Mouse (Mus musculus): ENCODE measurements around the gene Tmem138. TPM values are rescaled to one million over a fixed set of nuclear protein-coding genes. Genes with fewer than 3 reads are reported as not detected.

Tmem138 gene
- total RNA-seq, 1 experiment = 22.4 TPM

DNA sequence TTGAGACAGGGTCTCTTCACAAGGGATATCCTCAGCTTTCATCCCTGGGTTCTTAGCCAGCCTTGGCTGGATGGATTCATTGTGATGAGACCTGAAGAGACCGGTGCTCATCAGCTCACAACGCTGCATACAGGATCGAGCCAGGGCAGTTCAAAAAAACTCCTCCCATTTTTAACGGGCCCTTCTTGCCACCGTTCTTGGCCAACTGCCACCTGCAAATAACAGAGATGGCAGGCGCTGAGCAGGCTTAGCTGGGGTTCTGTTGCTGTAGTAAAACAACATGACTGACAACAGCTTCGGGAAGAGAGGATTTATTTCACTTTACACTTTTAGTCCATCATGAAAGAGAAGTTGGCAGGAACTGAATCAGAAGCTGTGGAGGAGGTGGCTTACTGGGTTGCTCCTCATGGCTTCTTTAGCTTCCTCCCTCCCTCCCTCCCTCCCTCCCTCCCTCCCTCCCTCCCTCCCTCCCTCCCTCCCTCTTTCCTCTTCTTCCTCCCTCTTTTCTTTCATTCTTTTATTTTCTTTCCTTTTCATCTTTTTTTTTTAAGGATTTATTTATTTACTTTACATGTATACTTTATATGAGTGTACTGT is 6.5 kb upstream of the Tmem138 start:
- Histone ChIP-seq H3K4me1 (ENCODE audit: control insufficient read depth in 2 of 2, insufficient read depth in 2 of 2, low read length in 2 of 2, poor library complexity in 1 of 2) (no peaks in the 10 kb centered on the region), H3K9ac (ENCODE audit: insufficient read depth, low read depth, low read length, poor library complexity, severe bottlenecking) (no peak overlapping the region), H3K36me3 (ENCODE audit: control insufficient read depth, insufficient read depth, low read length, poor library complexity, severe bottlenecking) (0 out of 2 replicates have a peak, but pooled peaks cover 1% of the 10 kb centered on the region), H3K4me3 (ENCODE audit: insufficient read depth in 1 of 2, low read depth in 1 of 2, low read length in 2 of 2, poor library complexity in 1 of 2, severe bottlenecking in 1 of 2) (no peak overlapping the region), H3K9me3 (ENCODE audit: control insufficient read depth, insufficient read depth, low read depth, low read length) (no peaks in the 10 kb centered on the region), H3K27ac (ENCODE audit: insufficient read depth, low read depth, low read length, poor library complexity, severe bottlenecking) (no peak overlapping the region)
- no peak for DNase-seq (ENCODE audit: low read depth, low spot score)
- TF ChIP-seq CHD2 (IDR thresholded peaks at IDR 0.05; ENCODE audit: low read depth, low read length) (no peak), ZC3H11A (IDR thresholded peaks at IDR 0.05; ENCODE audit: borderline replicate concordance, low read depth, low read length) (no peak), ZNF384 (IDR thresholded peaks at IDR 0.05; ENCODE audit: low read depth, low read length) (no peak), HCFC1 (IDR thresholded peaks at IDR 0.05; ENCODE audit: borderline replicate concordance, insufficient read depth, low read length) (no peak), MAFK (IDR thresholded peaks at IDR 0.05; ENCODE audit: insufficient read depth, low read depth, low read length) (no peak)
- in situ Hi-C loops (cut with MboI; ENCODE audit: low sequenced_read_pairs in 2 of 2, unreplicated experiment in 2 of 2) = no loop called here

DNA sequence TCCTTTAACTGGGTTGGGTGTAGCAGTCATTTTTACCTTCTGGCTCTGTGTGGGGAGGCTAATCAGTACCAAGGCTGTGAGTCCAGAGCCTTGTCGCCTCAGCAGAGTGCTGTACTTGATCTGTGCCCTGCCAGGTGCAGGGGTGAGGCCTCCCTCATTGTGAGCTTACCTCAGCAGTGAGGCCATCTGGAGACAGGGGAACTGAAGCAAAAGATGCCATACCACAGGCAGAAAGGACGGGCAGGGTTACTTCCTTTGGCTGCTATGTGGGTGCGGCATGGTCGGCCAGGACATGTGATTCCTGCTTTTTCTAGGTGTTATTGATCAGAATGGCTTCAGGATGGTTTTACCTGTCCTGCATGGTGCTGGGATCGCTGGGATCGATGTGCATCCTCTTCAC is 4.8 kb upstream of the Tmem138 start:
- no peak for DNase-seq (ENCODE audit: low read depth, low spot score)
- TF ChIP-seq CHD2 (IDR thresholded peaks at IDR 0.05; ENCODE audit: low read depth, low read length) (no peak), MAFK (IDR thresholded peaks at IDR 0.05; ENCODE audit: insufficient read depth, low read depth, low read length) (no peak), HCFC1 (IDR thresholded peaks at IDR 0.05; ENCODE audit: borderline replicate concordance, insufficient read depth, low read length) (no peak), ZNF384 (IDR thresholded peaks at IDR 0.05; ENCODE audit: low read depth, low read length) (no peak), ZC3H11A (IDR thresholded peaks at IDR 0.05; ENCODE audit: borderline replicate concordance, low read depth, low read length) (no peak)
- no peak overlapping the region for H3K4me3 ChIP-seq (ENCODE audit: insufficient read depth in 1 of 2, low read depth in 1 of 2, low read length in 2 of 2, poor library complexity in 1 of 2, severe bottlenecking in 1 of 2)
- H3K9me3 ChIP-seq (ENCODE audit: control insufficient read depth, insufficient read depth, low read depth, low read length) = no peaks in the 10 kb centered on the region
- H3K9ac ChIP-seq (ENCODE audit: insufficient read depth, low read depth, low read length, poor library complexity, severe bottlenecking) = no peak overlapping the region
- H3K36me3 ChIP-seq (ENCODE audit: control insufficient read depth, insufficient read depth, low read length, poor library complexity, severe bottlenecking) = no peaks in the 10 kb centered on the region
- H3K27ac ChIP-seq (ENCODE audit: insufficient read depth, low read depth, low read length, poor library complexity, severe bottlenecking) = no peak overlapping the region
- H3K4me1 ChIP-seq (ENCODE audit: control insufficient read depth in 2 of 2, insufficient read depth in 2 of 2, low read length in 2 of 2, poor library complexity in 1 of 2) = no peaks in the 10 kb centered on the region
- in situ Hi-C loops (cut with MboI; ENCODE audit: low sequenced_read_pairs in 2 of 2, unreplicated experiment in 2 of 2) = no loop called here

DNA sequence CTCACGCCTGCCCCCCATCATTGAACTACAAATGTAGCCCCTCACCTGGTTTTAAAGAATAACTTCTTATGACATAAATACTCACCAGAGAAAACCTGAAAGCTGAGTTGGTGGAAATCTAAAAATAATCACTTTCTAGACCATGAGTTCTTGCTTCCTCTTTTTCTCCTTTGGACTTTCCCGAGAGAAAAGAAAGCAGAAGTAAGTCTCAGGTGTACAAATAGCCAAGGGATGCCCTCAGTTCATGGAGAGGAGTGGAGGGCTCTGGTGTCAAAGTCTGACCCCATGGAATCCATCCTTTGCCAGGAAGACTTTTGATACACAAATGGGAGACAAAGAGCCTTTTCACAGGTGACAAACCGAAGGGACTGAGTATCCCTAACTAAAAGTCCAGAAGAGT is 3.6 kb upstream of the Tmem138 start:
- no peak overlapping the region for H3K4me3 ChIP-seq (ENCODE audit: insufficient read depth in 1 of 2, low read depth in 1 of 2, low read length in 2 of 2, poor library complexity in 1 of 2, severe bottlenecking in 1 of 2)
- no peaks in the 10 kb centered on the region for H3K9me3 ChIP-seq (ENCODE audit: control insufficient read depth, insufficient read depth, low read depth, low read length)
- in situ Hi-C loops (cut with MboI; ENCODE audit: low sequenced_read_pairs in 2 of 2, unreplicated experiment in 2 of 2) = no loop called here
- H3K9ac ChIP-seq (ENCODE audit: insufficient read depth, low read depth, low read length, poor library complexity, severe bottlenecking) = no peak overlapping the region
- H3K4me1 ChIP-seq (ENCODE audit: control insufficient read depth in 2 of 2, insufficient read depth in 2 of 2, low read length in 2 of 2, poor library complexity in 1 of 2) = 0 out of 4 replicates have a peak, but pooled peaks cover 0 to 2% of the 10 kb centered on the region in 2 experiments
- H3K36me3 ChIP-seq (ENCODE audit: control insufficient read depth, insufficient read depth, low read length, poor library complexity, severe bottlenecking) = no peaks in the 10 kb centered on the region
- no peak for DNase-seq (ENCODE audit: low read depth, low spot score)
- H3K27ac ChIP-seq (ENCODE audit: insufficient read depth, low read depth, low read length, poor library complexity, severe bottlenecking) = no peak overlapping the region
- TF ChIP-seq MAFK (IDR thresholded peaks at IDR 0.05; ENCODE audit: insufficient read depth, low read depth, low read length) (no peak), ZC3H11A (IDR thresholded peaks at IDR 0.05; ENCODE audit: borderline replicate concordance, low read depth, low read length) (no peak), CHD2 (IDR thresholded peaks at IDR 0.05; ENCODE audit: low read depth, low read length) (no peak), HCFC1 (IDR thresholded peaks at IDR 0.05; ENCODE audit: borderline replicate concordance, insufficient read depth, low read length) (no peak), ZNF384 (IDR thresholded peaks at IDR 0.05; ENCODE audit: low read depth, low read length) (no peak)

DNA sequence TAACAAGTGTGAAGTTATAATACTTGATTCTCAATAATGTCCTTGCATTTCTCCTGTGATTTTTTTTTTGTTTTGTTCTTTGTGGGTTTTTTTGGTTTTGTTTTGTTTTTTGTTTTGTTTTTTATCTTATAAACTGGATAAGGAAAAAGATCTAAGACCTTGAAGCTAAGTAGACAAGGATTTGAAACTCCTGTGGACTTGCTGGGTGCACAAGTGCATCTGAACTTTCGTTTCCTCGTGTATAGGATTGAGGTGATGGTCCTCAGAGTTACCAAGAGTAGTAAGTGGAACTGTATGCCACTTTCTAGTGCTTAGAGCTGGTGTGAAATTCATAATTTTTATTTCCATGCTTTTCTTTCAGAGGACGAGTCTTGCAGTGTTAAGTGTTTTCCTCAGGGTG is 2.9 kb upstream of the Tmem138 start:
- Histone ChIP-seq H3K9ac (ENCODE audit: insufficient read depth, low read depth, low read length, poor library complexity, severe bottlenecking) (no peak overlapping the region), H3K4me3 (ENCODE audit: insufficient read depth in 1 of 2, low read depth in 1 of 2, low read length in 2 of 2, poor library complexity in 1 of 2, severe bottlenecking in 1 of 2) (no peak overlapping the region), H3K27ac (ENCODE audit: insufficient read depth, low read depth, low read length, poor library complexity, severe bottlenecking) (no peak overlapping the region), H3K36me3 (ENCODE audit: control insufficient read depth, insufficient read depth, low read length, poor library complexity, severe bottlenecking) (peaks cover 1% of the 10 kb centered on the region; the same call in 1 of the 2 replicates), H3K4me1 (ENCODE audit: control insufficient read depth in 2 of 2, insufficient read depth in 2 of 2, low read length in 2 of 2, poor library complexity in 1 of 2) (0 out of 4 replicates have a peak, but pooled peaks cover 0 to 2% of the 10 kb centered on the region in 2 experiments), H3K9me3 (ENCODE audit: control insufficient read depth, insufficient read depth, low read depth, low read length) (no peaks in the 10 kb centered on the region)
- in situ Hi-C loops (cut with MboI; ENCODE audit: low sequenced_read_pairs in 2 of 2, unreplicated experiment in 2 of 2) = no loop called here
- DNase-seq (ENCODE audit: low read depth, low spot score) = no peak
- TF ChIP-seq MAFK (IDR thresholded peaks at IDR 0.05; ENCODE audit: insufficient read depth, low read depth, low read length) = no peak

DNA sequence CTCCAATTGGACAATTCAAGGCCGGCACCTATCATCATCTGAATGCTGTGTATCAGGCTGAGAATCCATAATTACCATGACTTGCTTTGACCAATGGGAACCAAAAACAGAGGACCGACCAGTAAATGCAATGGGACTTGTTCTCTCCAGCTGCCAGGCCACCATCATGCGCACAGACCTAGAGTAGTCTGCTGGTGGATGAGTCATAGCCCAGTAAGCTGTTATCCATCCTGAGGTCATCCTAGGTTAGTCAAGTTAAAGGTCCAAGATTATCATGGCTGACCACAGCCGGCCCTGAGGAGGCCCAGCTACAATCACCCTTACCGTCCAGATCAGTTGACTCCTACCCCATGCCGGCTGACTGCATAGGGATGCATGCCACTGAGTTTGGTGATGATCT is 7.5 kb downstream of the Tmem138 start:
- Histone ChIP-seq H3K9me3 (ENCODE audit: control insufficient read depth, insufficient read depth, low read depth, low read length) (no peaks in the 10 kb centered on the region; the same call in 1 of the 2 replicates), H3K27ac (ENCODE audit: insufficient read depth, low read depth, low read length, poor library complexity, severe bottlenecking) (no peak overlapping the region), H3K36me3 (ENCODE audit: control insufficient read depth, insufficient read depth, low read length, poor library complexity, severe bottlenecking) (peaks cover 22% of the 10 kb centered on the region), H3K4me1 (ENCODE audit: control insufficient read depth in 2 of 2, insufficient read depth in 2 of 2, low read length in 2 of 2, poor library complexity in 1 of 2) (no peaks in the 10 kb centered on the region), H3K4me3 (ENCODE audit: insufficient read depth in 1 of 2, low read depth in 1 of 2, low read length in 2 of 2, poor library complexity in 1 of 2, severe bottlenecking in 1 of 2) (no peak overlapping the region), H3K9ac (ENCODE audit: insufficient read depth, low read depth, low read length, poor library complexity, severe bottlenecking) (no peak overlapping the region)
- TF ChIP-seq ZNF384 (IDR thresholded peaks at IDR 0.05; ENCODE audit: low read depth, low read length) (no peak), MAFK (IDR thresholded peaks at IDR 0.05; ENCODE audit: insufficient read depth, low read depth, low read length) (no peak), HCFC1 (IDR thresholded peaks at IDR 0.05; ENCODE audit: borderline replicate concordance, insufficient read depth, low read length) (no peak), ZC3H11A (IDR thresholded peaks at IDR 0.05; ENCODE audit: borderline replicate concordance, low read depth, low read length) (no peak), CHD2 (IDR thresholded peaks at IDR 0.05; ENCODE audit: low read depth, low read length) (no peak)
- no peak for DNase-seq (ENCODE audit: low read depth, low spot score)
- in situ Hi-C loops (cut with MboI; ENCODE audit: low sequenced_read_pairs in 2 of 2, unreplicated experiment in 2 of 2) = no loop called here

Data from ES-E14 (cell line).